Comparison of ENCODE assay signal across 13 mouse cellular contexts in genomic region chr3:79436186-79436585, GRCm38 (mm10).
A peak's percentile ranks its signal among the peaks of the same experiment; 100 is the strongest.
DNase-seq lines count a peak whose midpoint lies in the region; ATAC-seq lines count a peak whose summit lies in the region.
"Had no signal": no experiment of that assay in that cellular context is flagged by ENCODE, and none has a peak within 500 bp of the region (broad histone marks: within the 10 kb centered on the region; RNA-seq: fewer than 3 reads in every experiment).

No protein-coding gene starts in this region.

- no peak overlapping the region for H3K4me2 ChIP-seq in heart, embryonic 12.5 days
- H3K4me2 ChIP-seq: midbrain, embryonic 15.5 days had no signal

- no peak overlapping the region for H3K27ac ChIP-seq in heart, embryonic 10.5 days
- H3K27ac ChIP-seq in heart, embryonic 12.5 days (ENCODE audit: poor library complexity, severe bottlenecking): no peak overlapping the region
- H3K27ac ChIP-seq: forebrain, embryonic 10.5 days; midbrain, embryonic 15.5 days had no signal

- peak; percentile 58 for DNase-seq in heart, embryonic 10.5 days (ENCODE audit: low spot score)
- DNase-seq in frontal cortex, postnatal 25 days (ENCODE audit: low spot score in 2 of 2): peak; percentile 23 to 52
- peak; percentile 66 to 73 for DNase-seq in layer of hippocampus, postnatal 36 days
- peak; percentile 57 to 77 for DNase-seq in right cerebral cortex, postnatal 10 days (ENCODE audit: low spot score in 2 of 2)
- no peak for DNase-seq in cerebellum, adult 11 months
- no peak for DNase-seq in spleen, postnatal 4 days (ENCODE audit: low spot score in 2 of 2)
- DNase-seq in heart, adult 11 months: no peak
- DNase-seq: cerebellum, postnatal 10 days; kidney, postnatal 10 days; lung, adult 18-20 months had no signal

- 88% methylated on average over 7 of the region's 7 CpGs for WGBS in heart, embryonic 10.5 days
- WGBS in heart, embryonic 12.5 days: 86% methylated on average over 7 of the region's 7 CpGs

- H3K4me1 ChIP-seq in heart, embryonic 10.5 days: no peaks in the 10 kb centered on the region
- no peaks in the 10 kb centered on the region for H3K4me1 ChIP-seq in heart, embryonic 12.5 days (replicated peaks)
- H3K4me1 ChIP-seq: midbrain, embryonic 15.5 days had no signal

- no peaks in the 10 kb centered on the region for H3K36me3 ChIP-seq in heart, embryonic 10.5 days
- no peaks in the 10 kb centered on the region for H3K36me3 ChIP-seq in heart, embryonic 12.5 days
- H3K36me3 ChIP-seq: forebrain, embryonic 10.5 days; midbrain, embryonic 15.5 days had no signal

- no peaks in the 10 kb centered on the region for H3K9me3 ChIP-seq in heart, embryonic 10.5 days
- no peaks in the 10 kb centered on the region for H3K9me3 ChIP-seq in heart, embryonic 12.5 days (replicated peaks)
- H3K9me3 ChIP-seq: forebrain, embryonic 10.5 days; midbrain, embryonic 15.5 days had no signal

- no peaks in the 10 kb centered on the region for H3K27me3 ChIP-seq in heart, embryonic 10.5 days (ENCODE audit: insufficient read depth, poor library complexity, severe bottlenecking)
- H3K27me3 ChIP-seq in heart, embryonic 12.5 days (replicated peaks): no peaks in the 10 kb centered on the region
- H3K27me3 ChIP-seq: midbrain, embryonic 15.5 days had no signal

- ATAC-seq in heart, embryonic 12.5 days (ENCODE audit: insufficient number of reproducible peaks, low FRiP score): no peak
- ATAC-seq: midbrain, embryonic 15.5 days had no signal

- no peak overlapping the region for H3K9ac ChIP-seq in heart, embryonic 12.5 days
- H3K9ac ChIP-seq: midbrain, embryonic 15.5 days had no signal

- H3K4me3 ChIP-seq in heart, embryonic 10.5 days: no peak overlapping the region
- H3K4me3 ChIP-seq in heart, embryonic 12.5 days: no peak overlapping the region
- H3K4me3 ChIP-seq: forebrain, embryonic 10.5 days; midbrain, embryonic 15.5 days had no signal

Comparison
In these comparisons a context has a peak if more than half of its experiments do, and no peak if none do; other contexts are left out.
1. DNase-seq: peak in heart, embryonic 10.5 days (single experiment), frontal cortex, postnatal 25 days (2 of 2), layer of hippocampus, postnatal 36 days (2 of 2) and right cerebral cortex, postnatal 10 days (2 of 2); none in cerebellum, adult 11 months (single experiment), spleen, postnatal 4 days (0 of 2) and heart, adult 11 months (single experiment).